In genomic region chr2:71774246-71774951, GRCm38 (mm10) we compare ENCODE assay signal across 16 mouse cellular contexts. TPM values are rescaled to one million over a fixed set of nuclear protein-coding genes. Genes with fewer than 3 reads are reported as not detected.
DNase-seq lines count a peak whose midpoint lies in the region; ATAC-seq lines count a peak whose summit lies in the region.
"Had no signal": no experiment of that assay in that cellular context is flagged by ENCODE, and none has a peak within 500 bp of the region (broad histone marks: within the 10 kb centered on the region; RNA-seq: fewer than 3 reads in every experiment).

No protein-coding gene starts in this region.

- H3K27me3 ChIP-seq in intestine, embryonic 16.5 days (replicated peaks; ENCODE audit: control insufficient read depth, insufficient read depth, low read length) = no peaks in the 10 kb centered on the region
- H3K27me3 ChIP-seq in intestine, embryonic 15.5 days (replicated peaks) = no peaks in the 10 kb centered on the region
- no peaks in the 10 kb centered on the region for H3K27me3 ChIP-seq in midbrain, embryonic 13.5 days
- H3K27me3 ChIP-seq in midbrain, embryonic 16.5 days (ENCODE audit: control insufficient read depth, insufficient read depth, low read depth, low read length) = no peaks in the 10 kb centered on the region
- H3K27me3 ChIP-seq in forebrain, embryonic 14.5 days (replicated peaks; ENCODE audit: control insufficient read depth, insufficient read depth, low read length) = no peaks in the 10 kb centered on the region
- H3K27me3 ChIP-seq in neural tube, embryonic 13.5 days = no peaks in the 10 kb centered on the region
- H3K27me3 ChIP-seq: heart, embryonic 13.5 days; limb, embryonic 15.5 days had no signal

- H3K27ac ChIP-seq in intestine, embryonic 16.5 days (ENCODE audit: low read length) = no peak overlapping the region
- no peak overlapping the region for H3K27ac ChIP-seq in intestine, embryonic 15.5 days
- no peak overlapping the region for H3K27ac ChIP-seq in midbrain, embryonic 13.5 days
- no peak overlapping the region for H3K27ac ChIP-seq in midbrain, embryonic 16.5 days (ENCODE audit: low read length)
- H3K27ac ChIP-seq in forebrain, embryonic 14.5 days (ENCODE audit: low read depth, low read length) = no peak overlapping the region
- peak overlapping the region; percentile 64; the same call in 1 of the 2 replicates for H3K27ac ChIP-seq in neural tube, embryonic 13.5 days (replicated peaks)
- H3K27ac ChIP-seq: embryonic facial prominence, embryonic 10.5 days; heart, embryonic 13.5 days; limb, embryonic 15.5 days had no signal

- peak; percentile 27 for DNase-seq in forebrain, embryonic 14.5 days (ENCODE audit: low spot score)
- DNase-seq in cerebellum, postnatal 36 days = no peak
- no peak for DNase-seq in thymus, postnatal 25 days
- DNase-seq: cerebellum, adult 2 months; gastrocnemius, postnatal 14 days; kidney, postnatal 10 days; lung, adult 2 months; thymus, adult 2 months had no signal

- no peak overlapping the region for H3K4me2 ChIP-seq in intestine, embryonic 16.5 days (ENCODE audit: low read depth, low read length)
- no peak overlapping the region for H3K4me2 ChIP-seq in intestine, embryonic 15.5 days (replicated peaks)
- H3K4me2 ChIP-seq in midbrain, embryonic 13.5 days (replicated peaks) = peak overlapping the region; percentile 39; the same call in 1 of the 2 replicates
- no peak overlapping the region for H3K4me2 ChIP-seq in midbrain, embryonic 16.5 days (ENCODE audit: low read length)
- no peak overlapping the region for H3K4me2 ChIP-seq in forebrain, embryonic 14.5 days (ENCODE audit: low read length)
- peak overlapping the region; percentile 40; the same call in 1 of the 2 replicates for H3K4me2 ChIP-seq in neural tube, embryonic 13.5 days
- H3K4me2 ChIP-seq: heart, embryonic 13.5 days; limb, embryonic 15.5 days had no signal

- H3K9me3 ChIP-seq in intestine, embryonic 16.5 days (ENCODE audit: control insufficient read depth, low read length) = no peaks in the 10 kb centered on the region
- no peaks in the 10 kb centered on the region for H3K9me3 ChIP-seq in intestine, embryonic 15.5 days
- no peaks in the 10 kb centered on the region for H3K9me3 ChIP-seq in midbrain, embryonic 13.5 days
- no peaks in the 10 kb centered on the region for H3K9me3 ChIP-seq in midbrain, embryonic 16.5 days (replicated peaks; ENCODE audit: control insufficient read depth, low read length, poor library complexity, severe bottlenecking)
- no peaks in the 10 kb centered on the region for H3K9me3 ChIP-seq in forebrain, embryonic 14.5 days (replicated peaks; ENCODE audit: control insufficient read depth, low read length)
- no peaks in the 10 kb centered on the region for H3K9me3 ChIP-seq in neural tube, embryonic 13.5 days
- H3K9me3 ChIP-seq: embryonic facial prominence, embryonic 10.5 days; heart, embryonic 13.5 days; limb, embryonic 15.5 days had no signal

- no peak overlapping the region for H3K4me3 ChIP-seq in intestine, embryonic 16.5 days (ENCODE audit: low read length)
- H3K4me3 ChIP-seq in intestine, embryonic 15.5 days (replicated peaks) = no peak overlapping the region
- no peak overlapping the region for H3K4me3 ChIP-seq in midbrain, embryonic 13.5 days (replicated peaks)
- no peak overlapping the region for H3K4me3 ChIP-seq in midbrain, embryonic 16.5 days (ENCODE audit: low read depth, low read length)
- no peak overlapping the region for H3K4me3 ChIP-seq in forebrain, embryonic 14.5 days (ENCODE audit: low read depth, low read length)
- no peak overlapping the region for H3K4me3 ChIP-seq in neural tube, embryonic 13.5 days
- H3K4me3 ChIP-seq: embryonic facial prominence, embryonic 10.5 days; heart, embryonic 13.5 days; limb, embryonic 15.5 days had no signal

- H3K9ac ChIP-seq in intestine, embryonic 16.5 days (ENCODE audit: low read depth, low read length) = no peak overlapping the region
- H3K9ac ChIP-seq in intestine, embryonic 15.5 days = no peak overlapping the region
- no peak overlapping the region for H3K9ac ChIP-seq in midbrain, embryonic 13.5 days (replicated peaks)
- no peak overlapping the region for H3K9ac ChIP-seq in midbrain, embryonic 16.5 days (ENCODE audit: low read depth, low read length)
- no peak overlapping the region for H3K9ac ChIP-seq in forebrain, embryonic 14.5 days (ENCODE audit: low read length)
- no peak overlapping the region for H3K9ac ChIP-seq in neural tube, embryonic 13.5 days
- H3K9ac ChIP-seq: heart, embryonic 13.5 days; limb, embryonic 15.5 days had no signal

- WGBS in intestine, embryonic 16.5 days = 60% methylated on average over 10 of the region's 10 CpGs
- WGBS in intestine, embryonic 15.5 days = 53% methylated on average over 10 of the region's 10 CpGs
- 64% methylated on average over 10 of the region's 10 CpGs for WGBS in midbrain, embryonic 13.5 days
- 57% methylated on average over 10 of the region's 10 CpGs for WGBS in midbrain, embryonic 16.5 days
- 58% methylated on average over 10 of the region's 10 CpGs for WGBS in forebrain, embryonic 14.5 days
- WGBS in neural tube, embryonic 13.5 days = 61% methylated on average over 10 of the region's 10 CpGs

- 0 out of 2 replicates have a peak, but pooled peaks have one; percentile 42 for ATAC-seq in intestine, embryonic 16.5 days
- ATAC-seq in intestine, embryonic 15.5 days = no peak
- no peak for ATAC-seq in midbrain, embryonic 13.5 days
- ATAC-seq in midbrain, embryonic 16.5 days = no peak
- ATAC-seq in forebrain, embryonic 14.5 days = no peak
- peak; percentile 27; the same call in 1 of the 2 replicates for ATAC-seq in neural tube, embryonic 13.5 days (ENCODE audit: low read depth)

- no peaks in the 10 kb centered on the region for H3K4me1 ChIP-seq in intestine, embryonic 16.5 days (ENCODE audit: control insufficient read depth, insufficient read depth, low read length)
- H3K4me1 ChIP-seq in intestine, embryonic 15.5 days (replicated peaks) = no peaks in the 10 kb centered on the region
- H3K4me1 ChIP-seq in midbrain, embryonic 13.5 days (replicated peaks) = peaks cover 15% of the 10 kb centered on the region
- peaks cover 5% of the 10 kb centered on the region; the same call in 1 of the 2 replicates for H3K4me1 ChIP-seq in midbrain, embryonic 16.5 days (ENCODE audit: control insufficient read depth, insufficient read depth, low read length)
- peaks cover 15% of the 10 kb centered on the region for H3K4me1 ChIP-seq in forebrain, embryonic 14.5 days (ENCODE audit: control insufficient read depth, insufficient read depth, low read length)
- H3K4me1 ChIP-seq in neural tube, embryonic 13.5 days (replicated peaks) = peaks cover 19% of the 10 kb centered on the region

- no peaks in the 10 kb centered on the region for H3K36me3 ChIP-seq in intestine, embryonic 16.5 days (ENCODE audit: control insufficient read depth, insufficient read depth, low read length)
- no peaks in the 10 kb centered on the region for H3K36me3 ChIP-seq in intestine, embryonic 15.5 days
- no peaks in the 10 kb centered on the region for H3K36me3 ChIP-seq in midbrain, embryonic 13.5 days
- H3K36me3 ChIP-seq in midbrain, embryonic 16.5 days (ENCODE audit: control insufficient read depth, insufficient read depth, low read length) = no peaks in the 10 kb centered on the region
- H3K36me3 ChIP-seq in forebrain, embryonic 14.5 days (ENCODE audit: control insufficient read depth, insufficient read depth, low read length) = no peaks in the 10 kb centered on the region
- no peaks in the 10 kb centered on the region for H3K36me3 ChIP-seq in neural tube, embryonic 13.5 days
- H3K36me3 ChIP-seq: embryonic facial prominence, embryonic 10.5 days; heart, embryonic 13.5 days; limb, embryonic 15.5 days had no signal

RNA-seq across cellular contexts. Expression of gene Itga6, which starts 29.0 kb away (rescaled TPM):
- 22.6 and 28.0 TPM in 2 replicates for polyA plus RNA-seq in intestine, embryonic 16.5 days (2015; fragmentation: Nextera tagmentation; extraction: Ambion mirVana)
- polyA plus RNA-seq in intestine, embryonic 15.5 days (2015; fragmentation: Nextera tagmentation; extraction: Ambion mirVana) = 47.6 and 48.1 TPM in 2 replicates
- 17.6 and 19.6 TPM in 2 replicates for polyA plus RNA-seq in midbrain, embryonic 13.5 days (2015; fragmentation: Nextera tagmentation; extraction: Ambion mirVana)
- 17.7 and 23.7 TPM in 2 replicates for polyA plus RNA-seq in midbrain, embryonic 16.5 days (2015; fragmentation: Nextera tagmentation; extraction: Ambion mirVana)
- polyA plus RNA-seq in forebrain, embryonic 14.5 days (2014; fragmentation: Nextera tagmentation; extraction: Ambion mirVana) = 25.0 and 27.7 TPM in 2 replicates
- 24.6 and 26.3 TPM in 2 replicates for polyA plus RNA-seq in neural tube, embryonic 13.5 days (2015; fragmentation: Nextera tagmentation; extraction: Ambion mirVana)

Comparison
In these comparisons a context has a peak if more than half of its experiments do, and no peak if none do; other contexts are left out.
1. ATAC-seq: peak in intestine, embryonic 16.5 days (single experiment) and neural tube, embryonic 13.5 days (single experiment); none in intestine, embryonic 15.5 days (single experiment), midbrain, embryonic 13.5 days (single experiment), midbrain, embryonic 16.5 days (single experiment) and forebrain, embryonic 14.5 days (single experiment).
2. H3K4me2 ChIP-seq: peak in midbrain, embryonic 13.5 days (single experiment) and neural tube, embryonic 13.5 days (single experiment); none in intestine, embryonic 16.5 days (single experiment), intestine, embryonic 15.5 days (single experiment), midbrain, embryonic 16.5 days (single experiment) and forebrain, embryonic 14.5 days (single experiment).